Mouse (Mus musculus) left cerebral cortex, adult 9 months (tissue): ENCODE results near the gene Aptx.

Experiments
- DNase-seq, 2 experiments: peaks; one replicate each; pipeline ENCODE4 v3.0.0; 2022; ENCODE audit warnings: low spot score in 2 of 2

Aptx gene

GRCm38 (mm10) chr4:40702797-40703709 is at the start of gene Aptx:
Gene Aptx (minus strand): TSS chr4:40703194.
- peak; percentile 91 to 98 for DNase-seq

- DNase-seq: no peak
Observed at GRCm38 (mm10) chr4:40735351-40735750, 32.4 kb upstream of the Aptx start.

- no peak for DNase-seq
Observed at GRCm38 (mm10) chr4:40731262-40731661, 28.3 kb upstream of the Aptx start.

- no peak for DNase-seq
Observed at GRCm38 (mm10) chr4:40727247-40727646, 24.3 kb upstream of the Aptx start.

GRCm38 (mm10) chr4:40725554-40725953 is 22.6 kb upstream of the Aptx start:
- DNase-seq: no peak

- DNase-seq: no peak
Observed at GRCm38 (mm10) chr4:40725141-40725540, 22.1 kb upstream of the Aptx start.

GRCm38 (mm10) chr4:40722687-40723460 is 19.9 kb upstream of the Aptx start:
- peak; percentile 38 to 76 for DNase-seq

- peak; percentile 87 to 95 for DNase-seq
Observed at GRCm38 (mm10) chr4:40722011-40722666, 19.1 kb upstream of the Aptx start, which contains the start of gene Dnaja1. Gene Dnaja1 (plus strand): TSS chr4:40722150.

GRCm38 (mm10) chr4:40720910-40721309 is 17.9 kb upstream of the Aptx start:
- DNase-seq: no peak

- DNase-seq: no peak
Observed at GRCm38 (mm10) chr4:40717141-40717540, 14.1 kb upstream of the Aptx start.

GRCm38 (mm10) chr4:40703710-40704275 is 799 bp upstream of the Aptx start:
- DNase-seq: no peak

- DNase-seq: no peak
Observed at GRCm38 (mm10) chr4:40701796-40702195, 1.2 kb downstream of the Aptx start.

- DNase-seq: no peak
Observed at GRCm38 (mm10) chr4:40700216-40700615, 2.8 kb downstream of the Aptx start.

- DNase-seq: no peak
Observed at GRCm38 (mm10) chr4:40697059-40697458, 5.9 kb downstream of the Aptx start.

- DNase-seq: no peak
Observed at GRCm38 (mm10) chr4:40691100-40691499, 11.9 kb downstream of the Aptx start.

GRCm38 (mm10) chr4:40683306-40683705 is 19.7 kb downstream of the Aptx start:
- DNase-seq: no peak

- no peak for DNase-seq
Observed at GRCm38 (mm10) chr4:40682359-40682758, 20.6 kb downstream of the Aptx start.

GRCm38 (mm10) chr4:40681908-40682307 is 21.1 kb downstream of the Aptx start:
- DNase-seq: peak in 1 of 2 experiments; percentile 80

- DNase-seq: no peak
Observed at GRCm38 (mm10) chr4:40680250-40680860, 22.6 kb downstream of the Aptx start.

- DNase-seq: peak in 1 of 2 experiments; percentile 45
Observed at GRCm38 (mm10) chr4:40677132-40677531, 25.9 kb downstream of the Aptx start.

GRCm38 (mm10) chr4:40676338-40676737 is 26.7 kb downstream of the Aptx start:
- no peak for DNase-seq
